Mouse (Mus musculus): ENCODE data around the gene Tpk1.

Gene Tpk1

GRCm38 (mm10) chr6:43363917-43364316, 302.2 kb downstream of the Tpk1 start:
- in situ Hi-C loops (cut with MboI, MseI) = no loop called here

- in situ Hi-C loops (cut with MboI, MseI) = no loop called here
Measured at GRCm38 (mm10) chr6:43363291-43363820, 302.7 kb downstream of the Tpk1 start.

GRCm38 (mm10) chr6:43361248-43361647, 304.8 kb downstream of the Tpk1 start:
- in situ Hi-C loops (cut with MboI, MseI) = no loop called here

- in situ Hi-C loops (cut with MboI, MseI) = no loop called here
Measured at GRCm38 (mm10) chr6:43360214-43360613, 305.9 kb downstream of the Tpk1 start.

- in situ Hi-C loops (cut with MboI, MseI) = no loop called here
Measured at GRCm38 (mm10) chr6:43354562-43355241, 311.4 kb downstream of the Tpk1 start.

- in situ Hi-C loops (cut with MboI, MseI) = no loop called here
Measured at GRCm38 (mm10) chr6:43353446-43353845, 312.6 kb downstream of the Tpk1 start.

- in situ Hi-C loops (cut with MboI, MseI) = no loop called here
Measured at GRCm38 (mm10) chr6:43349083-43349482, 317.0 kb downstream of the Tpk1 start.

- in situ Hi-C loops (cut with MboI, MseI) = no loop called here
Measured at GRCm38 (mm10) chr6:43347637-43348036, 318.4 kb downstream of the Tpk1 start.

- in situ Hi-C loops (cut with MboI, MseI) = no loop called here
Measured at GRCm38 (mm10) chr6:43343006-43343405, 323.1 kb downstream of the Tpk1 start.

GRCm38 (mm10) chr6:43342386-43342785, 323.7 kb downstream of the Tpk1 start:
- in situ Hi-C loops (cut with MboI, MseI) = no loop called here

- in situ Hi-C loops (cut with MboI, MseI) = no loop called here
Measured at GRCm38 (mm10) chr6:43338804-43339203, 327.3 kb downstream of the Tpk1 start.

GRCm38 (mm10) chr6:43337491-43337961, 328.6 kb downstream of the Tpk1 start:
- in situ Hi-C loops (cut with MboI, MseI) = no loop called here

- in situ Hi-C loops (cut with MboI, MseI) = no loop called here
Measured at GRCm38 (mm10) chr6:43335619-43336234, 330.4 kb downstream of the Tpk1 start.

- in situ Hi-C loops (cut with MboI, MseI) = no loop called here
Measured at GRCm38 (mm10) chr6:43333479-43333878, 332.6 kb downstream of the Tpk1 start.

- in situ Hi-C loops (cut with MboI, MseI) = no loop called here
Measured at GRCm38 (mm10) chr6:43312961-43313656, 353.0 kb downstream of the Tpk1 start.

GRCm38 (mm10) chr6:43312546-43312945, 353.5 kb downstream of the Tpk1 start:
- in situ Hi-C loops (cut with MboI, MseI) = no loop called here

GRCm38 (mm10) chr6:43310071-43310470, 356.0 kb downstream of the Tpk1 start:
- in situ Hi-C loops (cut with MboI, MseI) = no loop called here

GRCm38 (mm10) chr6:43309454-43309853, 356.6 kb downstream of the Tpk1 start, which contains the start of gene Nobox:
TSS of gene Nobox (minus strand) at chr6:43309554.
- in situ Hi-C loops (cut with MboI, MseI) = no loop called here

- in situ Hi-C loops (cut with MboI, MseI) = loop anchor here (5.0 kb wide), 2 partner anchors 40 to 50 kb away; no protein-coding TSS in a partner anchor
Measured at GRCm38 (mm10) chr6:43297508-43297850, 368.6 kb downstream of the Tpk1 start.

GRCm38 (mm10) chr6:43296798-43297507, 369.1 kb downstream of the Tpk1 start:
- in situ Hi-C loops (cut with MboI, MseI) = loop anchor here (5.0 kb wide), 2 partner anchors 40 to 50 kb away; no protein-coding TSS in a partner anchor

- in situ Hi-C loops (cut with MboI, MseI) = loop anchor here (5.0 kb wide), 2 partner anchors 39 to 49 kb away; no protein-coding TSS in a partner anchor
Measured at GRCm38 (mm10) chr6:43295908-43296307, 370.2 kb downstream of the Tpk1 start.

Measured in T-helper 17 cell (primary cell).